Mouse (Mus musculus) gastrocnemius, postnatal 4 days (tissue): ENCODE data around the gene Hoxa1. TPM values are rescaled to one million over a fixed set of nuclear protein-coding genes. Genes with fewer than 3 reads are reported as not detected.

Experiments
- DNase-seq, 2 experiments: peaks; one replicate each; pipeline ENCODE4 v3.0.0; 2021 to 2022; ENCODE audit warnings: low spot score in 2 of 2, mixed read lengths in 2 of 2
- total RNA-seq, 2 experiments: library from RNA; stranded (reverse); gene quantifications; 2 replicates each; pipeline ENCODE4 v1.2.3; 2021

The Hoxa1 gene
- total RNA-seq, 2 experiments from 2014 or later = 0.34 to 0.54 TPM

- DNase-seq = no peak
Observed at GRCm38 (mm10) chr6:52171938-52172337, 13.8 kb upstream of the Hoxa1 start.

- no peak for DNase-seq
Observed at GRCm38 (mm10) chr6:52171331-52171730, 13.2 kb upstream of the Hoxa1 start.

GRCm38 (mm10) chr6:52170898-52171223, 12.7 kb upstream of the Hoxa1 start:
- no peak for DNase-seq

- peak in 1 of 2 experiments; percentile 18 for DNase-seq
Observed at GRCm38 (mm10) chr6:52170166-52170897, 12.2 kb upstream of the Hoxa1 start.

DNA sequence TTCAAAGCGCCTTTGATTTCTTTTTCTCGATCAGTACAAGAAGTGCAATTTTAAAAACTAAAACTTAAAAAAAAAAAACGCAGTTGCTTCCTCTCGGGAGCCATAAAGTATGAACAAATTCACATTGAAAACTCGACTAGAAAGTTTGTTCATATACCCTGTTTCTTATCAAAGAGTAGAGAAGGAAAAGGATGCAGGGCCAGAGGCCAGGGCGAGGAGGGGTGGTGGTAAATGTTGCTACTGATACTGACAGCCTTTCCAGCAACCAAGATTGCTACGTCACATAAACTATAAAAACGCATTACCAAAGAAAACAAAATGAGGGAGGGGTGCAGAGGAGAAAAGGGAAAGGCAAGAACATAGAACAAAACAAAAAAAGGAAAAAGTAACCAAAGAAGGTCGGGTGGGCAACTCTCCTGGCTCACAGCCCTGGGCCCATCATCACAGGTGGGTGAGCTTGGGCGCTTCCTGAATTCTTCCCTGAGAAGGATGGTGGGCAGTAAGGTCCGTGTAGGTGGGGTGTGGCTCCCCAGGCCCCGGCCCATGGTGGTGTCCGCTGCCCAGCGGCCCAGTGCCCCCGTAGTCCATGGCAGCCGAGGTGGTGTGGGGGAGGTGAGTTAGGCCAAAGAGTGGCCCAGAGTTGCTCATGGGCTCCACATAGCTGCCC, 11.5 kb upstream of the Hoxa1 start:
- DNase-seq = peak in 1 of 2 experiments; percentile 12

GRCm38 (mm10) chr6:52168191-52169055, 10.3 kb upstream of the Hoxa1 start:
- DNase-seq = peak in 1 of 2 experiments; percentile 19

- DNase-seq = no peak
Observed at GRCm38 (mm10) chr6:52167736-52168161, 9.6 kb upstream of the Hoxa1 start.

GRCm38 (mm10) chr6:52167176-52167575, 9.1 kb upstream of the Hoxa1 start:
- no peak for DNase-seq

- DNase-seq = no peak
Observed at GRCm38 (mm10) chr6:52166431-52167077, 8.4 kb upstream of the Hoxa1 start.

GRCm38 (mm10) chr6:52165441-52166370, 7.6 kb upstream of the Hoxa1 start:
- DNase-seq = no peak

DNA sequence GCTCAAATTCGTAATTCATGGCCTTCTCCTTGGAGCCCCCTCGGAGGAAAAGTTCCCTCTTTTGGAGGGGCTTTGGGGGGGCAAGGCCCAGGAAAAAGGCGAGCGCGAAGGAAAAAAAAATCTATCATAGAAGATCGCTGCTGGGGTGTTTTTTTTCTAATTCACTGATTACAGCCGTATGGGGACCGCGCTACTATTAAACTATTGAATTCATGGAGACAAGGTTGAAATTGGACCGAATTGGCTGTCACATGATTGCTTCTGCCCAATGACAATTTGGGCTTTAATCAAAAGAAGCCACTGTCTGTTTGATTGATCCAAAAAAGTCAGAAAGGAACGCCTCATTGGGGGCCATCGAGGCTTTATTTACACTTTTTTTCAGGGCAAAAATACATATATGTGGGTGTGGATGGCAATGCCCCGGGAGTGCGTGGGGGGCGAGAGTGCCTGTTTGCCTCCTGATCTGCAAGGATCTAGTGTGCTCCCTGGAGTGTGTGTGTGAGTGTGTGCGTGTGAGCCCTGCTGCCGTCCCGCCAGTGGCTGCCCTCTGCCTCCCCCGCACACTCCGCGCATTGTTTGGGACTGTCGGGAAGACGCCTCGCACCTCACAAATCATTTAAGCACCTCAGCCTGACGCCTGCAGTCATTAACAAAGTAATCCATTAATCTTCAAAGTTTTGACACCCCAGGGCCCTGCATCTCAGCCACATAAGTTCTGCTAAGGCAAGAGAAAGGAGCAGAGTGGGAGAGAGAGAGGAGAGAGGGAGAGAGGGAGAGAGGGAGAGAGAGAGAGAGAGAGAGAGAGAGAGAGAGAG, 6.7 kb upstream of the Hoxa1 start, which contains the start of gene Hoxa2:
TSS of gene Hoxa2 (minus strand) at position 206 of the 815 bp plus-strand sequence.
- no peak for DNase-seq

- DNase-seq = no peak
Observed at GRCm38 (mm10) chr6:52164051-52164625, 6.0 kb upstream of the Hoxa1 start.

GRCm38 (mm10) chr6:52163366-52164031, 5.4 kb upstream of the Hoxa1 start:
- no peak for DNase-seq

DNA sequence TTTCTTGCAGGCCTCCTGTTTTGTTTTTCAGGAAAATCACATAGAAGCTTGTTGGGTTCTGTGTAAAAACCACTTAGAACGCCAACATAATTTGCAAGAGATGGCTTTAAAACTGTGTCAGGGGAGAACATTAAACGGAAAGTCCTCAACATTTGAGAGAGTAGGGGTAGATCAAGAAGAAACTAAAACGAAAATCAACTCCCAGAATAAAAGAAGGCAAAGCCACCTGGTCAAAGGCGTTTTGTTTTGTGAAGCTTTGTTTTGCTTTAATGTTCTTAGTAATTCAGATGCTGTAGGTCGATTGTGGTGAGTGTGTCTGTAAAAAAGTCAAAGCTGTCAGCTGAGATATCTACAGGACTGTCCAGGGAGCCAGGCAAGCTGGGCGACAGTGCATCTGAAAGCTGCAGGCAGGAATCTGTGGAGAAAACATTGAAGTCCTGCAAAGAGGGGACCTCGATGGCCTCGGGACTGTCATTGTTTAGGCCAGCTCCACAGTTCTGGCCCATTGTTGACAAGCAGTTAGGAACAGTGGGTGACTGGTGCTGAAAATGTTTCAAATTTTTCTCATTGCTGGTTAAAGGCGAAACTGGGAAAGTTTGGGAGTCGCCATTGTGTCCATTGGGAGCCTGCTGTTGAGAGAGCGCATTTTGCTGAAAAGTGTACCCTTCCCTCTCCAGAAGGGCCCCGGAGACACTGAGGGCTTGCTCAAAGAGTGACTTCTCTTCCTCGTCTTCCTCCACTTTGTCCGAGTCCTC, 4.7 kb upstream of the Hoxa1 start:
- DNase-seq = no peak

- no peak for DNase-seq
Observed at GRCm38 (mm10) chr6:52162093-52162380, 3.9 kb upstream of the Hoxa1 start.

DNA sequence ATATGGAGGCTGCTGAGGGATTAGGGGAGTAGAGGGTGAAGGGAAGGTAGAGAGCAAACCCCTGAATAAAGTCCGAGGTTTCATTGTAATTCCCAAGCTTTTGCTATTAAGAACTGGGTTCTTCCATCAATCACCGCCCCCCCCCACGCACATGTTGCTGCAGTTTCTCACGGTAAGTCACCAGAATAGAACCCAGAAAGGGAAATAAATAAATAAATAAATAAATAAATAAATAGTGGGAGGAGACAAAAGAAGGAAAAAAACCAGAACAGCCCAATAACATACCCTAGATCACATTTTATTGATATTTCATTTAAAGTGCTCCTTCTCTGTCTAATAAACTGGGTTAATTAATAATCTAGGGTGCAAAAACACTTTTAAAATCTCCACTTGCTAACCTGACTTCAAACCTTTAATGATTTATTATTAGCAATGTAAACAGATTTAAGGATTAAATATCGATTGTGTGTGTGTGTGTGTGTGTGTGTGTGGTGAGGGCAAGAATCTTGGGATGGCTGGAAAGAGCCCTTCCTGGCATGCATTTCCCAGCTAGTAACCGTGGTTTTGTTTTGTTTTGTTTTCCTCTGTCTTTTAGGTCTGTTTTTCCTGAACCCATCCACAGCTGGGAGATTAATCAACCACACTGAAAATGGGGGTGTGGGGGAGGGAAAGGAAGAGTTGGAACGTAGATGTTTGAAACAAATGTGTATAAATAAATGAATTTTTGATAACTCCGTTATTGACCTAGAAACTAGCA, 3.4 kb upstream of the Hoxa1 start:
- DNase-seq = no peak
